Mouse (Mus musculus): ENCODE measurements around the gene Zfp157.
"Not testable (repeated sequence)": the region's sequence is repeated elsewhere in the genome, so short reads cannot be mapped to it uniquely, and the experiment has no call there.

The Zfp157 gene

DNA sequence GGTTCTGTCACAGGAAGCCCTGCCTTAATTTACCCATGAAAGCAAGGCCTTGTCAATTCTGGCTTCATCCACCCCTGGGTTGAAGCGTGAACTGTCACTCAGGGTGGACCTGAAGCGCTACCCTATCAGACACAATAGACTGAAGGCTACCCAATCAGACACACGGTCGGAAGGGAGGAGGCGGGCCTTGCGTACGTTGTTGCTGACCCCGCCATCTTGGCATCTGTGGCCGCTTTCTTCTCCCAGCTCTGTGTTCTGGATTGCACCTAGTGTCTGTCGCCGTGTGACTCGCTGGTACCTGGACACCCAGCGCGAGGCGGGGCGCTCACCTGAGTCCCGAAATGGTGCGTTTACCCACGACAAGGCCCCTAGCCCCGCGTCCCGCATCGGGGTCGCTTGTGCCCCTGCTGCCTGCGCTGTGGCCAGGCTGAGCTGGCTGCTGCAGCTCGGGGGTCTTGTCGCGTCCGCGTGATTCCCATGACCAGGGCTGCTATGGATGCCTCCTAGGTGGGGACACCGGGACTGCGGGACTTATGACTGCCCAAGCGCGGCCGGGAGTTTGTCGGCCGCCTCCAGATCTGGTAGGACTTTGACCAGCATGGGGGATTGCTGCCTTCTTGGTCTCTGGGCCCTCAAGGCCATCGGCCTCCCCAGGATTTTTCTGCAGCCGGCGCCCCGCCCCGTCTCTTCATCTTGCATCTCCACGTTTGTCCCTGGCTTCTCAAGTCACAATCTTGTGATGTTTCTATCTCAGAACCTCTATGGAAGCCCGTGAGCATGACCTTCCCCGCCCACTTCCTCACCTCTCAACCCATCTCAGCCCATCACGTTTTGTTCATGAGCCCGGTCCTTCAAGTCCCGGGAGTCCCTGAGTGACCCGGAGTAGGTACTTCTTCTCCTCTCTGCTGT is at the start of gene Zfp157:
TSS of gene Zfp157 (plus strand) at position 183 of the 909 bp plus-strand sequence.
- peak; percentile 87 for DNase-seq (ENCODE audit: low spot score)

DNA sequence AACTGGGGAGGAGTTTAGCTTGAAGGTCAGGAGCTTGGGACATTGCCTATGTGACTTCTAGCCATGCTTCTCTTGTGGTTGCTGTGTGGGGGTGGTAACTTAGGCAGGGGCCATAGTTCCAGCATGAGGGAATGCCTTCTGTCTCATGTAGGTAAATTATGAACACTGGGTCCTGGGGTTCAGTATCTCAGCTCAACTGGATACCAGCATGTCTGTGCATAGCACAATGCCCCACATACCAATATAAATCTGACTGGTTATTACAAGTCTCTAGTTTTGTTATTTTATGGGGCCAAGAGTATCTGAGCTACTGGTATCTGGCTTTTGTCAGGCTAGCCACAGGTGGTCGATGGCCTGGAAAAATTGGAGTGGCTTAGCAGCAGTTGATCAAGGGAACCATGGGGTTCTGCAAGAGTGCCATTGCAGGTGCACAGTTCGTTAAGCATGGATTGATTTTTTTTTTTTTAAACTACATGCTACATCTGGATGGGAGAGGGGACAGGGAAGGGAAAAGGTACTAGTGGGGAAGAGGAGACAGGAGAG is 43.4 kb upstream of the Zfp157 start:
- DNase-seq (ENCODE audit: low spot score) = no peak

DNA sequence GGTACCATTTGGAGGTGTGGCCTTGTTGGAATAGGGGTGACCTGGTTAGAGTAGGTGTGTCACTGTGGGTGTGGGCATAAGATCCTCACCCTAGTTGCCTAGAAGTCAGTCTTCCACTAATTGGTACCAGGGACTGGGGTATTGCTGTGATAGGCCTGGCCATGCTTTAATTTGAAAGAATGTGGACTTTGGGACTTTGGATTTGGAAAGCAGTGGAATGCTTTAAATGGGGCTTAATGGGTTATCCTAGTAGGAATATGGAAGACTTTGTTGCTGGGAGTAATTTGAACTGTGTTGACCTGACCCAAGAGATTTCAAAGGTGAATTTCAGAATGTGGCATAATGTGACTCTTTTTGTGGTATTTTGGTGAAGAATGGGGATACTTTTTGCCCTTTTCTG is 40.8 kb upstream of the Zfp157 start:
- DNase-seq (ENCODE audit: low spot score) = not testable (repeated sequence)

- DNase-seq (ENCODE audit: low spot score) = no peak
Measured at GRCm38 (mm10) chr5:138458371-138458770, 17.1 kb downstream of the Zfp157 start.

GRCm38 (mm10) chr5:138459107-138459506 is 17.8 kb downstream of the Zfp157 start:
- no peak for DNase-seq (ENCODE audit: low spot score)

DNA sequence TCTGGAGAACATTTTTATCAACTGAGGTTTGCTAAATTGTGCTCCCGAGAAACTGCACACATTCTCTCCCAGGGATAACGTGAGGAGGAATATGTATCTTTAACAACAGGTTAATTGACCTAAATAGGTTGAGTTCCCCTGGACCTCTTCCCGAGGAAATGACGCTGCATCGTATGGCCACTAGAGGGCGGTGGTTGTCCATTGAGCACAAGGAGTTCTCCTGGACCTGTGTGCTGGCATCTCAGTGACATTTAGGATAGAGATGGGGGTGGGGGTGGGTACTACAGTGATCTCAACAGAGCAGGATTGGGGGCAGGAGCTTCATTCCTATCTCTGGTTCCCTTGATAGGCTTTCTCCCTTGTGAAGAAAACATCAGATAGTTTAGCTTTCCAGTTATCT is 32.3 kb downstream of the Zfp157 start:
- DNase-seq (ENCODE audit: low spot score) = peak; percentile 23

GRCm38 (mm10) chr5:138504548-138504947 is 63.3 kb downstream of the Zfp157 start:
- not testable (repeated sequence) for DNase-seq (ENCODE audit: low spot score)
